Mouse (Mus musculus) thymus, postnatal 10 days (tissue): ENCODE data around the gene Secisbp2l.

Source experiments
- DNase-seq, 2 experiments: peaks; one replicate each; pipeline ENCODE4 v3.0.0; 2021; ENCODE audit warnings: low spot score in 2 of 2

Secisbp2l gene

GRCm38 (mm10) chr2:125782719-125783109 is at the start of gene Secisbp2l:
TSS of gene Secisbp2l (minus strand) at chr2:125782870.
- DNase-seq: peak; percentile 80 to 84

DNA sequence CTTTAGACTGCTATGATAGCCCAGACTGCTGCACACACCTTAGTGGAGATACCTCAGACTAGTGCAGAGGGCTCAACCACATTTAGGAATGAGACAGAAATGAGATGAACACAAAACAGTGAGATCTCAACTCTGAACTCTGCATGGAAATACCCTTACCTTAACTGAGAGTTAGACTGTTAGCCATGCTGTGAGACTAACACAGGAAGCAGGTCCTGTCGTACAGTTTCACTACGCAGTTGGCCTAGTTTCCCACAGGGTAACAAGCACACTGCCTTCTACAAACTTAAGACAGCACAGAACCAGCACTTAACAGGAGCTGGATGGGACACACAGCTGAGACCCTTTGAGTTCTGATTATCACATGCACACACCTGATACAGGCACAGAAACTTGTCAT is 47.3 kb upstream of the Secisbp2l start:
- DNase-seq: no peak

GRCm38 (mm10) chr2:125827898-125828297 is 45.2 kb upstream of the Secisbp2l start:
- DNase-seq: no peak

GRCm38 (mm10) chr2:125826201-125826600 is 43.5 kb upstream of the Secisbp2l start:
- DNase-seq: no peak

DNA sequence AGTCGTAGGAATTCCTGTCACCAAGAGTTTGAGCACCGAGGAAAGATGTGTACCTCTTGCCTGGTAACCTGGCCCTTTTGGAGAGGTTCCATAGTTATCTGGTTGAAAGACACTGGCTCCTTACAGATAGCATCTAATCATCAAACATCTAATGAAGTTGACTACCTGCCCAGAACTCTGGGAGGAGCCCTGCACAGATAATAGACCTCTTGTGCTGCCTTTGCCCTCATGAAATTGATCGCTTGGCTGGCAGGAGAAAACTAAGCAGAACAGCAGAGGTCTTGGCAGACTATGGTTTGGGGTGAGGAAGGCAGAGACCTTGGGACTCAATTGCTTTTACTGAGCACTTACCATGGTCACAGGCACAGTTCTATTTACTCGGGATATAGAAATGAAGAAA is 37.7 kb upstream of the Secisbp2l start:
- no peak for DNase-seq

- DNase-seq: no peak
Observed at GRCm38 (mm10) chr2:125813972-125814595, 31.4 kb upstream of the Secisbp2l start.

GRCm38 (mm10) chr2:125811332-125811731 is 28.7 kb upstream of the Secisbp2l start:
- DNase-seq: no peak

DNA sequence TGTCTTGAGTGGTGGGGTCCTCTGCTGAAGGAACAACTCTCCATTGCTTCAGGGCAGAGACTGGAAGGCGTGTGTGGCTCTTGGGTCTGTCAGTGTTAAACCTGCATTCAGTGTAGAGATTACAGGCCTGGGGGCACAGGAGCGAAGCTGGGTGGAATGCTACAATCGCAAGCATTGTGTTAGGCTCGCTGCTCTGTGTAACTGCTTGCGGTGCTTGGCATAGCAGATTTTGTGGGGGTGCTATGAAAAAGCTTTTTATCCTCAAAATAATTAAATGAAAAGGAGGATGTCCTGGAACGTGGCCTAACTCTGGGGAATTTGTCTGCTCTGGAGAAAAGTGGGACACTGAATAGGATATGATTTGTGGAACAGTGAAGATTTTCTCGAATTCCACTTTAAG is 26.9 kb upstream of the Secisbp2l start:
- no peak for DNase-seq

GRCm38 (mm10) chr2:125805826-125806225 is 23.2 kb upstream of the Secisbp2l start:
- no peak for DNase-seq

DNA sequence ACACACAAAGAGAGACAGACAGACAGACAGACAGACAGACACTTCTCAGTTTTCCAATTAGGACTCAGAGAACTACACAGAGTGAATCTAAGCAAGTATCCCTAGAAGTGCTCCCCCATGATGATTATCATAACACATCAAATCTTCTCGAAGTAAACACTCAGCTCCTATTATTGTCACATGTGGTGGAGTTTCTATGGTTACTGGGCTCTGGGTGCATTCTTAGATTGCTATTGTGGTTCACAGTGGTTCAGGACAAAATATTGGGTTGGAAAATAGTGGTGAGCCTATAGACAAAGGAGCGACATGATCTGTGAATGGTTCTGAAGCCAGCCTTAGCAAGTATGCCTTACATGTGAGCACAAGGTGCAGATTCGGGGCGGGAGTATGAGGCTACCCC is 19.3 kb upstream of the Secisbp2l start:
- no peak for DNase-seq

DNA sequence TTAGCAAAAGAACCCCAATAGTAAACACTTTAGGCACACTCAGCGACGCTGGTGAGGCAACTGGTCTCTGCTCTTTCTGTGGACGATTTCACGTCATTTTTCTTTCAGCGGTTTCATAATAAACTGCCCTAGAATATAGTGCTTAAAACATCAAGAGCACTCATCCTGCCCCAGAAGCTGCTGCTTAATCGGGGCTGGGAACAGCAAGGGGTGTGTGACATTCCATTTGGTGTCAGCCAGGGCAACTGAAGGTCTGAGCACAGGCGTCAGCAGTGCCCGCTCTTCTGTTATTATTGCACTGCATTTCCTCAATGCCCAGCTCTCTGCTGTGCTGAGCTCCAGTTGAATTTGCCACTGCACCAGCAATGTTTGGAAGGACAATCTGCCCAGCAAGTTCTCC is 18.4 kb upstream of the Secisbp2l start:
- DNase-seq: no peak

- DNase-seq: no peak
Observed at GRCm38 (mm10) chr2:125800428-125800827, 17.8 kb upstream of the Secisbp2l start.

- no peak for DNase-seq
Observed at GRCm38 (mm10) chr2:125797872-125798271, 15.2 kb upstream of the Secisbp2l start.

GRCm38 (mm10) chr2:125795118-125795517 is 12.4 kb upstream of the Secisbp2l start:
- DNase-seq: no peak

DNA sequence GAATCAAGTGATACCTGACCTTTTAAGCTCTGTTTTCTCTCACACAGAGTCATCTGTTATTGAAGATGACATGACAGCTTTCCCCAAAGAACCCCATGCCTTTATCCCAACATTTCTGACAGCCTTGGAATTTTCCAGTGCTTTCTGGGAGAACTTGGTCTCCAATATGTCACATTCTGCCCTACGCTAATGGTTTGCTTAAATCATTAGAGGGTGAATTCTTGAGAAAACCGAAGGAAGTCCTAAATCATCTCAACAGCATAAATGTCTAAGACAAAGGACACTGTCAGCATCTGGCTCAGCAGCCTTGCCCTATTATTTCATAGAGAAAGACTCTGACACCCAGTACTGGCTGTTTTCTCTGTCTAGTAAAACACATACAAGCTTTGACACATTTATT is 11.5 kb upstream of the Secisbp2l start:
- DNase-seq: no peak

GRCm38 (mm10) chr2:125792879-125793261 is 10.2 kb upstream of the Secisbp2l start:
- no peak for DNase-seq

GRCm38 (mm10) chr2:125792144-125792878 is 9.6 kb upstream of the Secisbp2l start:
- no peak for DNase-seq

DNA sequence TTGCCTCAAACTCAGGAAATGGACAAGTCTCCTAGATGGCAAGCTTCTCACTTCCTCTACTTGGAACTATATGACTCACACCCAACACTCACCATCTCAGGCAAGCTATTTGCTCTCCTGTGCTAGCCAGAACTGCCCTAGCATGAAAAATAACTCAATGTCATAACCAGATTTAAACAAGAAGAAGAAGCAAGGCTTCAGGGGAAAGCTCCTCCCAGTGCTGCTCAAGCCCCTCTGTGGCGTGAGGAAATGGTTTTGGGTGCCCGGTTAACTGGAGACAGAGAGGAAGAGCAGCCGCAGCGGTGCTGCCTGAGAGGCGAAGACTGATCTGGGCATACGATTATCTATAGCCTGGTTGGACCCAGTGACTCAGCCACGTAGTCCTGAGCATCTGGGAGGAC is 8.8 kb upstream of the Secisbp2l start:
- DNase-seq: peak in 1 of 2 experiments; percentile 20

DNA sequence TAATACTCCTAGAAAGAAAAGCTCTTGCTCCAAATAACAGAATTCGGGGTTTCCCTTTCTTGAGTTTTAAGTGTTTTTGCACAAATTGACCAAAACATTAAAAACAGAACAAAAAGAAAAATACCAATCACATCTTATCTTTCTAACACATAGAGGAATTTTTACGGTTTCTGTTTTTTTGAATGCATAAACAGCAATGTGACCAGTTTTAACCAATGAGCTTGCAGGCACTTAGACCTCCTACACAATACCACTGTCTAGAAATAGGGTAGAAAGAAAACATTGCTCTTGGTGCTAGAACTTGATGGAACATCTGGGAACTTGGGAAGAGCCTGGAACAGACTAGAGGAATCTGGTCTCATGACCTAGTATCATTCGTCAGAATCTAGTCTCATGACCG is 7.6 kb upstream of the Secisbp2l start:
- no peak for DNase-seq

- no peak for DNase-seq
Observed at GRCm38 (mm10) chr2:125789265-125789664, 6.6 kb upstream of the Secisbp2l start.

DNA sequence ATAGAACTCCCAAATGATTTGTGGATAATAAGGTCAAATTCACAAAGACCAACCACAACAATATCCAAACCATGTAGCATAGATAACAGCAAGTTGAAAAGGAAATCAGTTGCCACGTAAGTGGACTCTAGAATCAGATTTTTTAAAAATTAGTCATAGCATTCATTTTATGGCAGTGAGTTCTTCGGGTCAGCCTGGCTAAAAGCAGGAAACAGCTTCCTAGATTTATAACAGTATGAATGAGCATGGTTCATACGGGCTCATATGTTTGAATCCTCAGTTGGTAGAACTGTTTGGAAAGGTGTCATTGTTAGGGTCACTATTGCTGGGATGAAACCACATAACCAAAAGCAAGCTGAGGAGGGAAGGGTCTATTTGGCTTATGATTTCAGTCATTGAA is 6.1 kb upstream of the Secisbp2l start:
- no peak for DNase-seq

DNA sequence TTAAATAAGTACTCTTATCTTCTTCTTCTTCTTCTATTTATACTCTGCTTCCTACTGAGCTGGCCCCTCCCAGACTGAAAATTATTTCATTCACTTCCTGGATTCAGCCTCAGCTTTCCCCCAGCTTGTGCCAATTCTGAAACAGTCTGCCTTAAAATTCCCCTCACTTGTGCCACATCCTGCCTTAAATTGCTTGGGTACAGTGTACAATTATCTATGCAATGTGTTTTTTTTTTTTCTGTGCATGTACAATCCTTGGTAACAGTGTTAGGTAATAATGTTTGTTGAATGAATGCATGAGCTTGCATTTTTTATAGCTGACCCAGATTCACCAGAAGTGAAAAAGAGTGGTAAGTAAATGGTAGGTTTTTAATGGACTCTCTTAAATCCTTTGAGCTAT is 5.7 kb upstream of the Secisbp2l start:
- DNase-seq: no peak

DNA sequence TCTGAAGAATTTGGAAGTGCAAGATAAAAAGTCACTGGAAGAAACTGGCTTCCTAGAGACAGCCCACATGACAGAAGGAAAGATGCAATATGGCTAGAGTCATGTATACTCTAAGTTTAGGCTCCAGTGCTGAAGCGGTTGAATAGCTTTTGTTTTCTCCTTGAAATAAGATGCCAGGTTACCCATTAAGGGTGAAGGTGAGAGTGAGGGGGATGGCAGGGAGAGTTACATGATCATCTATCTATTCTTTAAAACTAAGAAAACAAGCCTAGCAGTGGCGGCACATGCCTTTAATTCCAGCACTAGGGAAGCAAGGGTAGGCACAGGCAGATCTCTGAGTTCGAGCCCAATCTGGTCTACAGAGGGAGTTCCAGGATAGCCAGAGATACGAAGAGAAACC is 2.4 kb upstream of the Secisbp2l start:
- DNase-seq: no peak

GRCm38 (mm10) chr2:125784392-125784791 is 1.7 kb upstream of the Secisbp2l start:
- DNase-seq: no peak
